Mouse (Mus musculus): ENCODE data around the gene Spryd3. TPM values are rescaled to one million over a fixed set of nuclear protein-coding genes. Genes with fewer than 3 reads are reported as not detected.
"Not testable (repeated sequence)": the region's sequence is repeated elsewhere in the genome, so short reads cannot be mapped to it uniquely, and the experiment has no call there.

The Spryd3 gene
- polyA plus RNA-seq, 1 experiment from 2014 or later = 22.5 TPM

GRCm38 (mm10) chr15:102160415-102161060 is 24.5 kb upstream of the Spryd3 start:
- H3K4me3 ChIP-seq (ENCODE audit: inconsistent target) = no peak overlapping the region
- H3K79me2 ChIP-seq (ENCODE audit: inconsistent target) = no peaks in the 10 kb centered on the region
- 73% methylated on average over 25 of the region's 27 CpGs for WGBS (ENCODE audit: missing documents)
- H3K36me3 ChIP-seq (ENCODE audit: inconsistent target) = no peaks in the 10 kb centered on the region
- no peak overlapping the region for H3K27ac ChIP-seq

GRCm38 (mm10) chr15:102156836-102157235 is 20.8 kb upstream of the Spryd3 start:
- no peaks in the 10 kb centered on the region for H3K36me3 ChIP-seq (ENCODE audit: inconsistent target)
- WGBS (ENCODE audit: missing documents) = 87% methylated on average over 15 of the region's 20 CpGs
- no peak overlapping the region for H3K27ac ChIP-seq
- no peaks in the 10 kb centered on the region for H3K79me2 ChIP-seq (ENCODE audit: inconsistent target)
- no peak overlapping the region for H3K4me3 ChIP-seq (ENCODE audit: inconsistent target)

- not testable (repeated sequence) for H3K27ac ChIP-seq; H3K36me3 ChIP-seq (ENCODE audit: inconsistent target); H3K4me3 ChIP-seq (ENCODE audit: inconsistent target); H3K79me2 ChIP-seq (ENCODE audit: inconsistent target)
- 98% methylated on average over 6 of the region's 6 CpGs for WGBS (ENCODE audit: missing documents)
Measured at GRCm38 (mm10) chr15:102155006-102155405, 19.0 kb upstream of the Spryd3 start.

- WGBS (ENCODE audit: missing documents) = 79% methylated on average over 4 of the region's 4 CpGs
- Histone ChIP-seq H3K36me3 (ENCODE audit: inconsistent target) (no peaks in the 10 kb centered on the region), H3K79me2 (ENCODE audit: inconsistent target) (no peaks in the 10 kb centered on the region)
Measured at GRCm38 (mm10) chr15:102152646-102153045, 16.6 kb upstream of the Spryd3 start.

GRCm38 (mm10) chr15:102150301-102151135 is 14.5 kb upstream of the Spryd3 start, which contains the start of gene Soat2:
Gene Soat2, plus strand, starts transcription at chr15:102150526.
- WGBS (ENCODE audit: missing documents) = 11% methylated on average over 19 of the region's 20 CpGs
- H3K4me3 ChIP-seq (ENCODE audit: inconsistent target) = peak within 1 kb of the TSS; percentile 15; the same call in 1 of the 2 replicates

More at GRCm38 (mm10) chr15:102152646-102153045, 16.6 kb upstream of the Spryd3 start:
- H3K27ac ChIP-seq = no peak overlapping the region
- no peak overlapping the region for H3K4me3 ChIP-seq (ENCODE audit: inconsistent target)

DNA sequence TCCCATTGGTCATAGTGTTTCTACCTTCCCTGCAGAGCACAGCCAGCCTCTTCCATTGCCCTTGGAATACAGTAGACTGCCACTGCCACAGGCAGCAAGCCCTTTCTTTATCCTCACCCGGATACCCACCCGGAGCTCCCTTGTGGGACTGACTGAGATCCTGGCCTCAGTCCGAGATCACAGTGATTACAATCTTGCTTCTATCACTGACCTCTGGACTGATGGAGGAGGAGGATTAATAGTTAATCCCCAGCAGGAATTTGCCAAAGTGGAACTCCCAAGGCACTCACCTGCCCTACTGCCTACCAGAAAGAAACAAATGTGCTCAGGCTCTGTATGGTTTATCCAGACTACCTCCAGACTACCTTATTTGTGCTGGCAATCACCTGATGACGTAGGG is 13.5 kb upstream of the Spryd3 start:
- WGBS (ENCODE audit: missing documents) = 99% methylated on average over 4 of the region's 4 CpGs
- H3K27ac ChIP-seq = peak overlapping the region; percentile 92; the same call in 1 of the 2 replicates
- H3K36me3 ChIP-seq (ENCODE audit: inconsistent target) = no peaks in the 10 kb centered on the region
- no peaks in the 10 kb centered on the region for H3K79me2 ChIP-seq (ENCODE audit: inconsistent target)
- no peak overlapping the region for H3K4me3 ChIP-seq (ENCODE audit: inconsistent target)

More at GRCm38 (mm10) chr15:102150301-102151135, 14.5 kb upstream of the Spryd3 start, which contains the start of gene Soat2:
- Histone ChIP-seq H3K36me3 (ENCODE audit: inconsistent target) (no peaks in the 10 kb centered on the region), H3K79me2 (ENCODE audit: inconsistent target) (no peaks in the 10 kb centered on the region), H3K27ac (peak within 1 kb of the TSS; percentile 92)

GRCm38 (mm10) chr15:102147674-102148402 is 11.8 kb upstream of the Spryd3 start:
- Histone ChIP-seq H3K36me3 (ENCODE audit: inconsistent target) (no peaks in the 10 kb centered on the region), H3K79me2 (ENCODE audit: inconsistent target) (no peaks in the 10 kb centered on the region), H3K4me3 (ENCODE audit: inconsistent target) (no peak overlapping the region), H3K27ac (no peak overlapping the region)
- WGBS (ENCODE audit: missing documents) = 56% methylated on average over 16 of the region's 16 CpGs

DNA sequence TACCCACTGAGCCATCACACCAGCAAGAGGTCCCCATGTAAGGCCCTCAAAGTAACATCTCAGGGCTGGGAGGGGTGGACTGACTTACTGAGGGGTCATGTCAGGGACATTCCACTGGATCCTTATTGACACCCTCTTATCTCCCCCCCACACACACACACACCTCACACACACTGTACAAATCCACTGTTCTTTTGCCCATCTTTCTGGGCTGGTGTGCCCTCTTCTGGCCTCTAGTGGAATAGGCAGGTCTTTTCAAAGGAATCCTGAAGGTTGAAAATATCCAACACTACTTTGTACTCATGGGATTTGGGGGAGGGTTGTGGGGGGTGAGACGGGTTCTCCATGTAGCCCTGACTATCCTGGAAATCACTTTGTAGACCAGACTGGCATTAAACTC is 10.8 kb upstream of the Spryd3 start:
- no peak overlapping the region for H3K4me3 ChIP-seq (ENCODE audit: inconsistent target)
- H3K36me3 ChIP-seq (ENCODE audit: inconsistent target) = no peaks in the 10 kb centered on the region
- no peak overlapping the region for H3K27ac ChIP-seq
- WGBS (ENCODE audit: missing documents) = 0% methylated on average over 1 of the region's 1 CpGs
- H3K79me2 ChIP-seq (ENCODE audit: inconsistent target) = no peaks in the 10 kb centered on the region

- Histone ChIP-seq H3K79me2 (ENCODE audit: inconsistent target) (no peaks in the 10 kb centered on the region), H3K36me3 (ENCODE audit: inconsistent target) (no peaks in the 10 kb centered on the region), H3K4me3 (ENCODE audit: inconsistent target) (no peak overlapping the region), H3K27ac (no peak overlapping the region)
- 82% methylated on average over 5 of the region's 5 CpGs for WGBS (ENCODE audit: missing documents)
Measured at GRCm38 (mm10) chr15:102146089-102146488, 10.1 kb upstream of the Spryd3 start.

DNA sequence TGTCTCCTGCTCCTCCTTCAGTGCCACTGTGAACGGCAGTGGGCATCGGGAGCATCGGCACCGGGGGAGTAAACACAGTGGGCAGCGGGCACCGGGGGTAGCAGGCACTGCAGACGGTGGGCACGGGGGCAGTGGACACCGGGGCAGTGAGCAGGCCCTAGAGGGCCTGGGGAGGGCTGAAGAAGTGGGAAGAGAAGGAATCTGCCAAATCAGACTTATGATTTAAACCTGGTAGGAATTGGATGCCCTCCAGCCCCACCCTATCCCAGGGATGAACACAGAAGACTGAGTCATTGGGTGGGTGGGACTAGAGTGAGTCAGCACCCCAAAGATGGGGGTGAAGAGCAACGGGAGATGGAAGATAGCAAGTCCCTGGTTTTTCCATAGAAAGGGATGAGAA is 9.3 kb upstream of the Spryd3 start:
- H3K27ac ChIP-seq = no peak overlapping the region
- WGBS (ENCODE audit: missing documents) = 90% methylated on average over 10 of the region's 10 CpGs

DNA sequence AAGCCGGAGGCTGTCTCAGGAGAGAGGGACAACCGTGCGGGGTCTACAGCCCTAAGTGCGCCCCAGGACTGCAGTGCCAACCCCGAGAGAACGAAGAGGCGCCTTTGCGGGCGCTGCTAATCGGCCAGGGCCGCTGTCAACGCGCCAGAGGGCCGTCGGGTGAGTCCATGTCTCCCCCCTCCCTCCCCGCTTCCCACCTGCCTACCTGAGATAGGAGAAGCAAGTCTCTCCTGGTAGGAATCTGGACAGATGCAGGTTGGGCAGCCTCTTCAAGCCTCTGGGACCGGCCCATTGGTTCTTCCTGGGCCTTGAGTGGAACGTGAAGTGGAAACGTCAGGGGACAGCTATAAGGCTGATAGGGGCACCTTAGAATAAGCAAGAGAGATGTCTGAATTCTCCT is 8.7 kb upstream of the Spryd3 start:
- H3K79me2 ChIP-seq (ENCODE audit: inconsistent target) = no peaks in the 10 kb centered on the region
- no peaks in the 10 kb centered on the region for H3K36me3 ChIP-seq (ENCODE audit: inconsistent target)
- 55% methylated on average over 18 of the region's 19 CpGs for WGBS (ENCODE audit: missing documents)
- no peak overlapping the region for H3K4me3 ChIP-seq (ENCODE audit: inconsistent target)
- H3K27ac ChIP-seq = no peak overlapping the region

More for the DNA sequence above, 9.3 kb upstream of the Spryd3 start:
- no peaks in the 10 kb centered on the region for H3K79me2 ChIP-seq (ENCODE audit: inconsistent target)
- no peaks in the 10 kb centered on the region for H3K36me3 ChIP-seq (ENCODE audit: inconsistent target)
- no peak overlapping the region for H3K4me3 ChIP-seq (ENCODE audit: inconsistent target)

GRCm38 (mm10) chr15:102144274-102144711 is 8.3 kb upstream of the Spryd3 start, which contains the start of gene Igfbp6:
Gene Igfbp6, plus strand, starts transcription at chr15:102144362.
- Histone ChIP-seq H3K4me3 (ENCODE audit: inconsistent target) (no peak within 1 kb of the TSS), H3K36me3 (ENCODE audit: inconsistent target) (no peaks in the 10 kb centered on the region), H3K79me2 (ENCODE audit: inconsistent target) (no peaks in the 10 kb centered on the region), H3K27ac (no peak within 1 kb of the TSS)
- WGBS (ENCODE audit: missing documents) = 54% methylated on average over 22 of the region's 22 CpGs

- Histone ChIP-seq H3K79me2 (ENCODE audit: inconsistent target) (no peaks in the 10 kb centered on the region), H3K36me3 (ENCODE audit: inconsistent target) (no peaks in the 10 kb centered on the region), H3K4me3 (ENCODE audit: inconsistent target) (no peak overlapping the region), H3K27ac (no peak overlapping the region)
- WGBS (ENCODE audit: missing documents) = 66% methylated on average over 23 of the region's 23 CpGs
Measured at GRCm38 (mm10) chr15:102142914-102143912, 7.2 kb upstream of the Spryd3 start.
